Mouse (Mus musculus) midbrain, embryonic 11.5 days (tissue): Measurements from ENCODE around the gene Npb. TPM values are rescaled to one million over a fixed set of nuclear protein-coding genes. Genes with fewer than 3 reads are reported as not detected.
A peak's percentile ranks its signal among the peaks of the same experiment; 100 is the strongest.

Source experiments
- ATAC-seq: fragments of 200-750 bp; cut with Nextera tagmentation; 2 replicates; pipeline ENCODE4 v1.8.0; 2017; ENCODE audit warnings: moderate TSS enrichment, moderate library complexity; ENCODE audit not compliant: low FRiP score
- DNase-seq: peaks from one replicate; pipeline ENCODE4 v3.0.0; 2015; ENCODE audit warnings: low spot score; ENCODE audit errors: missing footprints
- H3K27ac ChIP-seq: fragments of 300-500 bp; sonication (generic); 2 replicates; pipeline ENCODE4 v1.5.1; 2014; ENCODE audit warnings: low read depth, low read length
- H3K27me3 ChIP-seq: fragments of 300-500 bp; sonication (generic); 2 replicates; pipeline ENCODE4 v1.6.1; 2014; ENCODE audit warnings: mild to moderate bottlenecking, low read length, moderate library complexity, mixed read lengths; ENCODE audit not compliant: control insufficient read depth, insufficient read depth
- H3K36me3 ChIP-seq: fragments of 300-500 bp; sonication (generic); 2 replicates; pipeline ENCODE4 v1.6.1; 2014; ENCODE audit warnings: mild to moderate bottlenecking, low read length, moderate library complexity, mixed read lengths; ENCODE audit not compliant: control insufficient read depth, insufficient read depth
- H3K4me1 ChIP-seq: fragments of 300-500 bp; sonication (generic); 2 replicates; pipeline ENCODE4 v1.6.1; 2014; ENCODE audit warnings: low read length; ENCODE audit not compliant: control insufficient read depth, insufficient read depth
- H3K4me2 ChIP-seq: fragments of 300-500 bp; sonication (generic); 2 replicates; pipeline ENCODE4 v1.6.1; 2014; ENCODE audit warnings: mild to moderate bottlenecking, moderate library complexity
- H3K4me3 ChIP-seq: fragments of 300-500 bp; sonication (generic); 2 replicates; pipeline ENCODE4 v1.5.1; 2014; ENCODE audit warnings: low read depth, low read length
- H3K9ac ChIP-seq: fragments of 300-500 bp; sonication (generic); 2 replicates; pipeline ENCODE4 v1.6.1; 2014; ENCODE audit warnings: low read length
- H3K9me3 ChIP-seq: fragments of 300-500 bp; sonication (generic); 2 replicates; pipeline ENCODE4 v1.6.1; 2016; ENCODE audit warnings: low read length; ENCODE audit not compliant: control insufficient read depth
- WGBS: fragments of 180-500 bp; shearing (Covaris S2); extraction: QIAGEN DNeasy Blood & Tissue Kit; methylation state at CpG from one replicate; pipeline ENCODE4 v1.1.7; 2014; 5-methylcytosine and 5-hydroxymethylcytosine counted together
- microRNA-seq: library from miRNA; unstranded; fragments of <30 nt; microRNA quantifications from one replicate; pipeline ENCODE4, GENCODE M21; 2017
- polyA plus RNA-seq: library from polyadenylated mRNA; unstranded; fragments of >200 nt; fragmentation: Nextera tagmentation; extraction: Ambion mirVana; gene quantifications from 2 replicates; pipeline ENCODE4 v1.2.1, GENCODE M21; 2014

The Npb gene
- polyA plus RNA-seq, 1 experiment from 2014 or later, result 0.38 TPM

GRCm38 (mm10) chr11:120648001-120648476 is 39.8 kb downstream of the Npb start, which contains the start of gene Myadml2:
Gene Myadml2, minus strand, starts transcription at chr11:120648158.
- ATAC-seq (no peak), DNase-seq (peak; percentile 93)
- no peak within 1 kb of the TSS for H3K27ac ChIP-seq
- WGBS, result 7% methylated on average over 13 of the region's 13 CpGs
- H3K27me3 ChIP-seq, result 0 out of 2 replicates have a peak, but pooled peaks cover 3% of the 10 kb centered on the region
- H3K4me1 ChIP-seq, result peaks cover 5% of the 10 kb centered on the region
- no peaks in the 10 kb centered on the region for H3K9me3 ChIP-seq
- peak within 1 kb of the TSS; percentile 28 for H3K4me2 ChIP-seq
- H3K4me3 ChIP-seq, result no peak within 1 kb of the TSS
- peak within 1 kb of the TSS; percentile 2; the same call in 1 of the 2 replicates for H3K9ac ChIP-seq
- no peaks in the 10 kb centered on the region for H3K36me3 ChIP-seq

- ATAC-seq, result no peak
- H3K9me3 ChIP-seq, result no peaks in the 10 kb centered on the region
- no peak overlapping the region for H3K4me2 ChIP-seq
- H3K27ac ChIP-seq, result no peak overlapping the region
- 0 out of 2 replicates have a peak, but pooled peaks cover 3% of the 10 kb centered on the region for H3K27me3 ChIP-seq
- peaks cover 4% of the 10 kb centered on the region for H3K4me1 ChIP-seq
- 67% methylated on average over 3 of the region's 3 CpGs for WGBS
- H3K9ac ChIP-seq, result no peak overlapping the region
- no peak for DNase-seq
- H3K4me3 ChIP-seq, result no peak overlapping the region
- H3K36me3 ChIP-seq, result no peaks in the 10 kb centered on the region
Observed at GRCm38 (mm10) chr11:120651872-120652271, 43.6 kb downstream of the Npb start.

- 79% methylated on average over 3 of the region's 3 CpGs for WGBS
- H3K27ac ChIP-seq, result no peak overlapping the region
- no peaks in the 10 kb centered on the region for H3K36me3 ChIP-seq
- no peaks in the 10 kb centered on the region for H3K9me3 ChIP-seq
- H3K4me1 ChIP-seq, result peaks cover 1% of the 10 kb centered on the region; the same call in 1 of the 2 replicates
- peaks cover 20% of the 10 kb centered on the region for H3K27me3 ChIP-seq
- no peak for DNase-seq
- H3K9ac ChIP-seq, result no peak overlapping the region
- H3K4me3 ChIP-seq, result no peak overlapping the region
- no peak overlapping the region for H3K4me2 ChIP-seq
- ATAC-seq, result no peak
Observed at GRCm38 (mm10) chr11:120654741-120655140, 46.5 kb downstream of the Npb start.

- Histone ChIP-seq H3K9me3 (no peaks in the 10 kb centered on the region), H3K4me2 (no peak overlapping the region), H3K27me3 (peaks cover 46% of the 10 kb centered on the region), H3K4me3 (no peak overlapping the region), H3K9ac (no peak overlapping the region), H3K4me1 (peaks cover 13% of the 10 kb centered on the region), H3K36me3 (no peaks in the 10 kb centered on the region), H3K27ac (no peak overlapping the region)
- WGBS, result 88% methylated on average over 4 of the region's 4 CpGs
- DNase-seq (peak; percentile 71), ATAC-seq (no peak)
Observed at GRCm38 (mm10) chr11:120657301-120657700, 49.0 kb downstream of the Npb start.

Small RNAs within 50 kb of the gene (microRNA-seq; reads per million reads assigned to microRNA genes)
- 4.0 reads per million, percentile 18 among the genes with 10 or more reads in this experiment for gene Mir6936

Other genes with a start within 250 kb of the Npb start
- gene Fscn2, start 246.9 kb upstream of the Npb start, polyA plus RNA-seq, result 1.4 TPM in 2 replicates
- 25.3 and 29.2 TPM in 2 replicates for gene Faap100, start 229.7 kb upstream of the Npb start, polyA plus RNA-seq
- gene Nploc4, start 170.8 kb upstream of the Npb start, polyA plus RNA-seq, result 41.0 and 44.7 TPM in 2 replicates
- not detected in 2 replicates for gene Tspan10, start 165.8 kb upstream of the Npb start, polyA plus RNA-seq
- gene Pde6g, start 155.0 kb upstream of the Npb start, polyA plus RNA-seq, result 0.40 and 0.41 TPM in 2 replicates
- 10.4 and 11.5 TPM in 2 replicates for gene Oxld1, start 150.4 kb upstream of the Npb start, polyA plus RNA-seq
- gene Ccdc137, start 150.4 kb upstream of the Npb start, polyA plus RNA-seq, result 25.4 and 25.6 TPM in 2 replicates
- 48.0 and 53.0 TPM in 2 replicates for gene Arl16, start 140.9 kb upstream of the Npb start, polyA plus RNA-seq
- 137 and 152 TPM in 2 replicates for gene Mrpl12, start 123.9 kb upstream of the Npb start, polyA plus RNA-seq
- 30.0 and 38.7 TPM in 2 replicates for gene Slc25a10, start 116.6 kb upstream of the Npb start, polyA plus RNA-seq
- 0.11 TPM in 1 of 2 replicates, not detected in the other for gene Gcgr, start 77.8 kb upstream of the Npb start, polyA plus RNA-seq
- gene Mcrip1, start 58.8 kb upstream of the Npb start, polyA plus RNA-seq, result 232 and 237 TPM in 2 replicates
- gene Ppp1r27, start 57.3 kb upstream of the Npb start, polyA plus RNA-seq, result not detected in 2 replicates
- gene P4hb, start 35.2 kb upstream of the Npb start, polyA plus RNA-seq, result 492 and 493 TPM in 2 replicates
- 521 and 583 TPM in 2 replicates for gene Arhgdia, start 26.9 kb upstream of the Npb start, polyA plus RNA-seq
- gene Alyref, start 10.1 kb upstream of the Npb start, polyA plus RNA-seq, result 820 and 827 TPM in 2 replicates
- gene Anapc11, start 10.1 kb upstream of the Npb start, polyA plus RNA-seq, result 178 and 204 TPM in 2 replicates
- 89.4 and 101 TPM in 2 replicates for gene Pcyt2, start 9.5 kb downstream of the Npb start, polyA plus RNA-seq
- 29.5 and 33.2 TPM in 2 replicates for gene Sirt7, start 16.8 kb downstream of the Npb start, polyA plus RNA-seq
- 18.0 and 19.7 TPM in 2 replicates for gene Mafg, start 25.1 kb downstream of the Npb start, polyA plus RNA-seq
- 32.4 and 32.8 TPM in 2 replicates for gene Pycr1, start 35.3 kb downstream of the Npb start, polyA plus RNA-seq
- gene Myadml2, start 39.7 kb downstream of the Npb start, polyA plus RNA-seq, result 0.36 and 0.57 TPM in 2 replicates
- 0.90 and 1.4 TPM in 2 replicates for gene Notum, start 52.7 kb downstream of the Npb start, polyA plus RNA-seq
- gene Aspscr1, start 64.5 kb downstream of the Npb start, polyA plus RNA-seq, result 101 and 113 TPM in 2 replicates
- gene Cenpx, start 105.3 kb downstream of the Npb start, polyA plus RNA-seq, result 119 and 131 TPM in 2 replicates
- gene Lrrc45, start 105.4 kb downstream of the Npb start, polyA plus RNA-seq, result 30.9 TPM in 2 replicates
- 9.9 and 12.3 TPM in 2 replicates for gene Rac3, start 113.0 kb downstream of the Npb start, polyA plus RNA-seq
- 10.6 and 12.4 TPM in 2 replicates for gene Dcxr, start 118.8 kb downstream of the Npb start, polyA plus RNA-seq
- gene Cbr2, start 123.6 kb downstream of the Npb start, polyA plus RNA-seq, result 1.00 and 1.1 TPM in 2 replicates
- gene Hmga1b, start 154.3 kb downstream of the Npb start, polyA plus RNA-seq, result 8.2 and 9.1 TPM in 2 replicates
- 28.2 and 30.6 TPM in 2 replicates for gene Rfng, start 175.7 kb downstream of the Npb start, polyA plus RNA-seq
- 254 and 269 TPM in 2 replicates for gene Gps1, start 175.8 kb downstream of the Npb start, polyA plus RNA-seq
- 73.6 and 76.9 TPM in 2 replicates for gene Dus1l, start 187.9 kb downstream of the Npb start, polyA plus RNA-seq
- gene Fasn, start 216.1 kb downstream of the Npb start, polyA plus RNA-seq, result 80.8 and 94.6 TPM in 2 replicates